In genomic region chr6:64568599-64568998, GRCm38 (mm10) we compare ENCODE assay signal across 8 mouse cellular contexts.
DNase-seq lines count a peak whose midpoint lies in the region; ATAC-seq and TF ChIP-seq lines count a peak whose summit lies in the region.

No protein-coding gene starts in this region.

- no peak overlapping the region for H3K4me3 ChIP-seq in forebrain, embryonic 14.5 days (ENCODE audit: low read depth, low read length)
- H3K4me3 ChIP-seq in forebrain, embryonic 16.5 days (replicated peaks; ENCODE audit: low read length) = no peak overlapping the region
- H3K4me3 ChIP-seq in lung, adult 2 months (replicated peaks; ENCODE audit: extremely low read depth, low read depth, low read length) = no peak overlapping the region
- no peak overlapping the region for H3K4me3 ChIP-seq in cortical plate, adult 2 months (ENCODE audit: insufficient read depth, low read length)

- intact Hi-C loops in left cerebral cortex, postnatal 36 days (cut with DNase I) = no loop called here

- no peaks in the 10 kb centered on the region for H3K36me3 ChIP-seq in forebrain, embryonic 14.5 days (ENCODE audit: control insufficient read depth, insufficient read depth, low read length)
- no peaks in the 10 kb centered on the region for H3K36me3 ChIP-seq in forebrain, embryonic 16.5 days (ENCODE audit: control insufficient read depth, insufficient read depth)

- WGBS in forebrain, embryonic 14.5 days = 75% methylated on average over 5 of the region's 5 CpGs
- 66% methylated on average over 5 of the region's 5 CpGs for WGBS in forebrain, embryonic 16.5 days
- WGBS in lung, adult 2 months = 35% methylated on average over 5 of the region's 5 CpGs

- DNase-seq in forebrain, embryonic 14.5 days (ENCODE audit: low spot score) = peak; percentile 34
- no peak for DNase-seq in lung, adult 2 months
- no peak for DNase-seq in lung, adult 18-20 months
- DNase-seq in left cerebral cortex, postnatal 36 days (ENCODE audit: low spot score in 2 of 2) = peak; percentile 21 to 31
- no peak for DNase-seq in urinary bladder, postnatal 4 days (ENCODE audit: low spot score in 2 of 2)

- peak; percentile 61 for TF ChIP-seq CTCF in lung, adult 2 months (IDR thresholded peaks at IDR 0.05; ENCODE audit: insufficient read depth, low read length)
- TF ChIP-seq CTCF in cortical plate, adult 2 months (IDR thresholded peaks at IDR 0.05; ENCODE audit: extremely low read depth, insufficient read depth, low read length) = peak; percentile 79

- no peak overlapping the region for H3K27ac ChIP-seq in forebrain, embryonic 14.5 days (ENCODE audit: low read depth, low read length)
- H3K27ac ChIP-seq in forebrain, embryonic 16.5 days (ENCODE audit: low read length) = no peak overlapping the region
- H3K27ac ChIP-seq in cortical plate, adult 2 months (ENCODE audit: insufficient read depth, low read length) = no peak overlapping the region

- ATAC-seq in forebrain, embryonic 14.5 days = no peak
- no peak for ATAC-seq in forebrain, embryonic 16.5 days
- no peak for ATAC-seq in granulocyte monocyte progenitor cell, adult 5-6 weeks (replicated peaks; ENCODE audit: poor library complexity, severe bottlenecking)

- no peak for TF ChIP-seq POLR2A in lung, adult 2 months (IDR thresholded peaks at IDR 0.05; ENCODE audit: borderline replicate concordance, extremely low read depth, low read depth, low read length)
- no peak for TF ChIP-seq POLR2A in cortical plate, adult 2 months (IDR thresholded peaks at IDR 0.05; ENCODE audit: extremely low read depth, insufficient read depth, low read length)

- H3K9me3 ChIP-seq in forebrain, embryonic 14.5 days (replicated peaks; ENCODE audit: control insufficient read depth, low read length) = no peaks in the 10 kb centered on the region
- H3K9me3 ChIP-seq in forebrain, embryonic 16.5 days (ENCODE audit: control insufficient read depth, low read length) = no peaks in the 10 kb centered on the region

- no peak overlapping the region for H3K4me2 ChIP-seq in forebrain, embryonic 14.5 days (ENCODE audit: low read length)
- no peak overlapping the region for H3K4me2 ChIP-seq in forebrain, embryonic 16.5 days (ENCODE audit: low read length)

- H3K27me3 ChIP-seq in forebrain, embryonic 14.5 days (replicated peaks; ENCODE audit: control insufficient read depth, insufficient read depth, low read length) = no peaks in the 10 kb centered on the region
- no peaks in the 10 kb centered on the region for H3K27me3 ChIP-seq in forebrain, embryonic 16.5 days (replicated peaks; ENCODE audit: control insufficient read depth, insufficient read depth, low read length)

- H3K9ac ChIP-seq in forebrain, embryonic 14.5 days (ENCODE audit: low read length) = no peak overlapping the region
- no peak overlapping the region for H3K9ac ChIP-seq in forebrain, embryonic 16.5 days (replicated peaks; ENCODE audit: low read depth, low read length)

- H3K4me1 ChIP-seq in forebrain, embryonic 14.5 days (ENCODE audit: control insufficient read depth, insufficient read depth, low read length) = no peaks in the 10 kb centered on the region
- H3K4me1 ChIP-seq in forebrain, embryonic 16.5 days (replicated peaks; ENCODE audit: control insufficient read depth, insufficient read depth, low read length) = peaks cover 3% of the 10 kb centered on the region; the same call in 1 of the 2 replicates
- no peaks in the 10 kb centered on the region for H3K4me1 ChIP-seq in lung, adult 2 months (ENCODE audit: control insufficient read depth, insufficient read depth, low read length)
- H3K4me1 ChIP-seq in cortical plate, adult 2 months (ENCODE audit: control insufficient read depth, insufficient read depth, low read length) = no peaks in the 10 kb centered on the region

Comparison
In these comparisons a context has a peak if more than half of its experiments do, and no peak if none do; other contexts are left out.
1. DNase-seq: peak in forebrain, embryonic 14.5 days (single experiment) and left cerebral cortex, postnatal 36 days (2 of 2); none in lung, adult 2 months (single experiment), lung, adult 18-20 months (0 of 2) and urinary bladder, postnatal 4 days (0 of 2).